Mouse (Mus musculus): ENCODE measurements around the gene Nox3. TPM values are rescaled to one million over a fixed set of nuclear protein-coding genes. Genes with fewer than 3 reads are reported as not detected.

Nox3 gene
- polyA plus RNA-seq, 1 experiment from 2014 or later: not detected

GRCm38 (mm10) chr17:3669226-3669625 lies 26.8 kb downstream of the Nox3 start:
- Histone ChIP-seq H3K27me3 (replicated peaks; ENCODE audit: control insufficient read depth, insufficient read depth, low read length) (no peaks in the 10 kb centered on the region), H3K9me3 (ENCODE audit: control insufficient read depth, low read length) (no peaks in the 10 kb centered on the region), H3K36me3 (ENCODE audit: control insufficient read depth, insufficient read depth, low read length) (no peaks in the 10 kb centered on the region), H3K9ac (ENCODE audit: low read length) (no peak overlapping the region), H3K4me1 (replicated peaks; ENCODE audit: control insufficient read depth, insufficient read depth, low read length) (no peaks in the 10 kb centered on the region), H3K4me2 (ENCODE audit: low read length) (no peak overlapping the region), H3K4me3 (ENCODE audit: low read depth, low read length) (no peak overlapping the region), H3K27ac (ENCODE audit: low read depth) (no peak overlapping the region)
- no peak for DNase-seq (ENCODE audit: low spot score)
- 46% methylated on average over 4 of the region's 4 CpGs for WGBS
- no peak for ATAC-seq (replicated peaks; ENCODE audit: low FRiP score, low TSS enrichment, low read depth)

GRCm38 (mm10) chr17:3667287-3667686 lies 28.8 kb downstream of the Nox3 start:
- H3K4me1 ChIP-seq (replicated peaks; ENCODE audit: control insufficient read depth, insufficient read depth, low read length): no peaks in the 10 kb centered on the region
- no peak overlapping the region for H3K4me2 ChIP-seq (ENCODE audit: low read length)
- ATAC-seq (replicated peaks; ENCODE audit: low FRiP score, low TSS enrichment, low read depth) (no peak), DNase-seq (ENCODE audit: low spot score) (no peak)
- no peak overlapping the region for H3K9ac ChIP-seq (ENCODE audit: low read length)
- H3K9me3 ChIP-seq (ENCODE audit: control insufficient read depth, low read length): no peaks in the 10 kb centered on the region
- WGBS: 92% methylated on average over 4 of the region's 4 CpGs
- no peak overlapping the region for H3K4me3 ChIP-seq (ENCODE audit: low read depth, low read length)
- H3K27ac ChIP-seq (ENCODE audit: low read depth): no peak overlapping the region
- H3K36me3 ChIP-seq (ENCODE audit: control insufficient read depth, insufficient read depth, low read length): no peaks in the 10 kb centered on the region
- no peaks in the 10 kb centered on the region for H3K27me3 ChIP-seq (replicated peaks; ENCODE audit: control insufficient read depth, insufficient read depth, low read length)

DNA sequence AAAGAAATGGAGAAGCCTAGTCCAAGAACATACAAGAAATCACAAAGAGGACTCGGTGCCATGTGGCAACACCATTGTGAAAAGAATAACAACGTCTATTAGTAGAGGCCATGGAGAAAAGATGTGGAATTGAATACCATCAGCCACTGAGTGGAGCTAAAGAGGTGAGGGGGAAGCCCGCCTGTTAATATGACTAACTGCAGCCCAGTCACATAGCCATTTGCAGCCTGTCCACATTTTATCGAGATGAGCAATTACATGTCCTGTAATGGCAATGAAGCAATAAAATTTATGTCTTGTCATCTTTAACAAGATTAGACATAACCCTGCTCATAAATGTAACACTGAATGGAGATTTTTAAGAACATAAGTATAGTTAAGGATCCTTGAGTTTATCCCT lies 30.7 kb downstream of the Nox3 start:
- H3K27me3 ChIP-seq (replicated peaks; ENCODE audit: control insufficient read depth, insufficient read depth, low read length): no peaks in the 10 kb centered on the region
- WGBS: 73% methylated on average over 4 of the region's 4 CpGs
- no peaks in the 10 kb centered on the region for H3K9me3 ChIP-seq (ENCODE audit: control insufficient read depth, low read length)
- no peak overlapping the region for H3K4me2 ChIP-seq (ENCODE audit: low read length)
- H3K9ac ChIP-seq (ENCODE audit: low read length): no peak overlapping the region
- ATAC-seq (replicated peaks; ENCODE audit: low FRiP score, low TSS enrichment, low read depth) (no peak), DNase-seq (ENCODE audit: low spot score) (no peak)
- H3K36me3 ChIP-seq (ENCODE audit: control insufficient read depth, insufficient read depth, low read length): no peaks in the 10 kb centered on the region
- H3K4me3 ChIP-seq (ENCODE audit: low read depth, low read length): no peak overlapping the region
- no peak overlapping the region for H3K27ac ChIP-seq (ENCODE audit: low read depth)
- H3K4me1 ChIP-seq (replicated peaks; ENCODE audit: control insufficient read depth, insufficient read depth, low read length): no peaks in the 10 kb centered on the region

DNA sequence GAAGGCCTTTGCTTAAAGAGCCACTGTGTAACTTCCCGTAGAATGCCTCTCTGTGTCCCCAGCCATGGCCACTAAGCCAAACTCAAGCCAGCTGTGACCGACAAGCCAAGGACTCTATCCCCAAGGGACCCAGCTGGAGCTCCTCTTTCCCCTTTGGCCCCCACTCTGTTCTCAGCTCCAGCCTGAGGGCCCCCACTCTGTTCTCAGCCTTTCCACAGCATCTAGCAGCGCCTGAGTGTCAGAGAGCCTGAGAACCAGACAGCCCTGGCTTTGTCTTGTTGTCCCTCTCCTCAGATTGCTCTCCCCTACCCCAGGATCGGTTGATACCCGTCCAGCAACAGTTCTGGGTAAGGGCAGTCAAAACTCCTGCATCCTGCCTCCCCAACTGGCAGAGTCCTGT lies 36.6 kb downstream of the Nox3 start:
- H3K4me3 ChIP-seq (ENCODE audit: low read depth, low read length): no peak overlapping the region
- WGBS: 83% methylated on average over 5 of the region's 5 CpGs

GRCm38 (mm10) chr17:3650377-3650776 lies 45.7 kb downstream of the Nox3 start:
- H3K9me3 ChIP-seq (ENCODE audit: control insufficient read depth, low read length): no peaks in the 10 kb centered on the region
- ATAC-seq (replicated peaks; ENCODE audit: low FRiP score, low TSS enrichment, low read depth) (no peak), DNase-seq (ENCODE audit: low spot score) (no peak)
- no peak overlapping the region for H3K4me2 ChIP-seq (ENCODE audit: low read length)
- H3K36me3 ChIP-seq (ENCODE audit: control insufficient read depth, insufficient read depth, low read length): no peaks in the 10 kb centered on the region
- no peak overlapping the region for H3K4me3 ChIP-seq (ENCODE audit: low read depth, low read length)
- H3K4me1 ChIP-seq (replicated peaks; ENCODE audit: control insufficient read depth, insufficient read depth, low read length): no peaks in the 10 kb centered on the region
- no peaks in the 10 kb centered on the region for H3K27me3 ChIP-seq (replicated peaks; ENCODE audit: control insufficient read depth, insufficient read depth, low read length)
- 49% methylated on average over 3 of the region's 3 CpGs for WGBS
- no peak overlapping the region for H3K9ac ChIP-seq (ENCODE audit: low read length)
- H3K27ac ChIP-seq (ENCODE audit: low read depth): no peak overlapping the region

More for the DNA sequence above, 36.6 kb downstream of the Nox3 start:
- Histone ChIP-seq H3K27ac (ENCODE audit: low read depth) (no peak overlapping the region), H3K4me2 (ENCODE audit: low read length) (no peak overlapping the region), H3K4me1 (replicated peaks; ENCODE audit: control insufficient read depth, insufficient read depth, low read length) (no peaks in the 10 kb centered on the region), H3K36me3 (ENCODE audit: control insufficient read depth, insufficient read depth, low read length) (no peaks in the 10 kb centered on the region), H3K27me3 (replicated peaks; ENCODE audit: control insufficient read depth, insufficient read depth, low read length) (no peaks in the 10 kb centered on the region), H3K9me3 (ENCODE audit: control insufficient read depth, low read length) (no peaks in the 10 kb centered on the region), H3K9ac (ENCODE audit: low read length) (no peak overlapping the region)
- ATAC-seq (replicated peaks; ENCODE audit: low FRiP score, low TSS enrichment, low read depth) (no peak), DNase-seq (ENCODE audit: low spot score) (no peak)

- Histone ChIP-seq H3K9ac (ENCODE audit: low read length) (no peak overlapping the region), H3K27ac (ENCODE audit: low read depth) (no peak overlapping the region), H3K4me3 (ENCODE audit: low read depth, low read length) (no peak overlapping the region), H3K9me3 (ENCODE audit: control insufficient read depth, low read length) (no peaks in the 10 kb centered on the region), H3K27me3 (replicated peaks; ENCODE audit: control insufficient read depth, insufficient read depth, low read length) (no peaks in the 10 kb centered on the region), H3K4me1 (replicated peaks; ENCODE audit: control insufficient read depth, insufficient read depth, low read length) (peaks cover 5% of the 10 kb centered on the region), H3K36me3 (ENCODE audit: control insufficient read depth, insufficient read depth, low read length) (no peaks in the 10 kb centered on the region), H3K4me2 (ENCODE audit: low read length) (no peak overlapping the region)
- WGBS: 88% methylated on average over 2 of the region's 2 CpGs
- DNase-seq (ENCODE audit: low spot score): no peak
- no peak for ATAC-seq (replicated peaks; ENCODE audit: low FRiP score, low TSS enrichment, low read depth)
These were observed 52.5 kb downstream of the Nox3 start for GRCm38 (mm10) chr17:3643582-3643981.

GRCm38 (mm10) chr17:3641456-3641855 lies 54.6 kb downstream of the Nox3 start:
- 63% methylated on average over 5 of the region's 5 CpGs for WGBS
- Histone ChIP-seq H3K27me3 (replicated peaks; ENCODE audit: control insufficient read depth, insufficient read depth, low read length) (no peaks in the 10 kb centered on the region), H3K36me3 (ENCODE audit: control insufficient read depth, insufficient read depth, low read length) (no peaks in the 10 kb centered on the region), H3K9me3 (ENCODE audit: control insufficient read depth, low read length) (no peaks in the 10 kb centered on the region), H3K27ac (ENCODE audit: low read depth) (no peak overlapping the region), H3K4me3 (ENCODE audit: low read depth, low read length) (no peak overlapping the region), H3K4me1 (replicated peaks; ENCODE audit: control insufficient read depth, insufficient read depth, low read length) (peaks cover 5% of the 10 kb centered on the region), H3K9ac (ENCODE audit: low read length) (no peak overlapping the region), H3K4me2 (ENCODE audit: low read length) (no peak overlapping the region)
- no peak for DNase-seq (ENCODE audit: low spot score)
- ATAC-seq (replicated peaks; ENCODE audit: low FRiP score, low TSS enrichment, low read depth): no peak

- Histone ChIP-seq H3K27ac (ENCODE audit: low read depth) (no peak overlapping the region), H3K9ac (ENCODE audit: low read length) (no peak overlapping the region), H3K27me3 (replicated peaks; ENCODE audit: control insufficient read depth, insufficient read depth, low read length) (no peaks in the 10 kb centered on the region), H3K36me3 (ENCODE audit: control insufficient read depth, insufficient read depth, low read length) (no peaks in the 10 kb centered on the region), H3K9me3 (ENCODE audit: control insufficient read depth, low read length) (no peaks in the 10 kb centered on the region), H3K4me2 (ENCODE audit: low read length) (no peak overlapping the region), H3K4me1 (replicated peaks; ENCODE audit: control insufficient read depth, insufficient read depth, low read length) (peaks cover 5% of the 10 kb centered on the region), H3K4me3 (ENCODE audit: low read depth, low read length) (no peak overlapping the region)
- no peak for ATAC-seq (replicated peaks; ENCODE audit: low FRiP score, low TSS enrichment, low read depth)
- 64% methylated on average over 3 of the region's 3 CpGs for WGBS
- no peak for DNase-seq (ENCODE audit: low spot score)
These were observed 57.3 kb downstream of the Nox3 start for GRCm38 (mm10) chr17:3638757-3639156.

- no peak for ATAC-seq (replicated peaks; ENCODE audit: low FRiP score, low TSS enrichment, low read depth)
- Histone ChIP-seq H3K27ac (ENCODE audit: low read depth) (no peak overlapping the region), H3K27me3 (replicated peaks; ENCODE audit: control insufficient read depth, insufficient read depth, low read length) (no peaks in the 10 kb centered on the region), H3K4me2 (ENCODE audit: low read length) (no peak overlapping the region), H3K4me3 (ENCODE audit: low read depth, low read length) (no peak overlapping the region), H3K36me3 (ENCODE audit: control insufficient read depth, insufficient read depth, low read length) (no peaks in the 10 kb centered on the region), H3K4me1 (replicated peaks; ENCODE audit: control insufficient read depth, insufficient read depth, low read length) (no peaks in the 10 kb centered on the region), H3K9me3 (ENCODE audit: control insufficient read depth, low read length) (no peaks in the 10 kb centered on the region), H3K9ac (ENCODE audit: low read length) (no peak overlapping the region)
- WGBS: 58% methylated on average over 3 of the region's 3 CpGs
- no peak for DNase-seq (ENCODE audit: low spot score)
These were observed 63.6 kb downstream of the Nox3 start for GRCm38 (mm10) chr17:3632501-3632900.

All from intestine, embryonic 14.5 days (tissue).